Mouse (Mus musculus): ENCODE measurements around the gene Fam192a. TPM values are rescaled to one million over a fixed set of nuclear protein-coding genes. Genes with fewer than 3 reads are reported as not detected.

Fam192a gene
- polyA plus RNA-seq, 1 experiment = 24.2 TPM

DNA sequence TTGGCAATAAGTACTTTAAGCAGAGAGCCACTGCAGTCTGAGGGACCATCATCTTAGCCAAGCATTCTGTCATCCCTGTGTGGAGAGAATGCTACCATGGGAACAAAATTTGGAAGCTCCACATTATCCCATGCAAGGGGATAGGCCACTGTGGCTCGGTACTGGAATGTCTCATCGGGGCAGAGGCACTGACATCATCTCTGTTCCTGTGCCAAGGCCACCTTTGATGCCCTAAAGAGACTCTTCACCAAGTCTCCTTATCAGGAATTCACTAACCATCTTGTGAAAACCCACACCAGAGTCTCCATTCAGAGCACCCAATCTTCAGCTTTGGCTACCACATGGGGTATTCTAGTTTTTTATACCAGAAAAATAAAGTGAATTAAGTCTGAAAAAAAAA is 39.4 kb upstream of the Fam192a start:
- no peaks in the 10 kb centered on the region for H3K27me3 ChIP-seq (ENCODE audit: control insufficient read depth, insufficient read depth, insufficient read length)
- peaks cover 45% of the 10 kb centered on the region for H3K36me3 ChIP-seq (ENCODE audit: control insufficient read depth, insufficient read depth)
- no peaks in the 10 kb centered on the region for H3K79me2 ChIP-seq (ENCODE audit: control insufficient read depth, insufficient read depth)
- H3ac ChIP-seq (ENCODE audit: control insufficient read depth, insufficient read length) = no peak overlapping the region
- H3K4me2 ChIP-seq (ENCODE audit: low read depth) = no peak overlapping the region
- TF ChIP-seq TCF12 (IDR thresholded peaks at IDR 0.05; ENCODE audit: insufficient read depth, poor library complexity, severe bottlenecking) (no peak), CEBPB (IDR thresholded peaks at IDR 0.05; ENCODE audit: insufficient read depth, poor library complexity, severe bottlenecking) (no peak), MAX (IDR thresholded peaks at IDR 0.05; ENCODE audit: low read depth) (no peak), E2F4 (IDR thresholded peaks at IDR 0.05; ENCODE audit: insufficient read depth) (no peak), POLR2A (IDR thresholded peaks at IDR 0.05; ENCODE audit: insufficient read length, low read depth) (no peak), SRF (IDR thresholded peaks at IDR 0.05; ENCODE audit: control insufficient read depth, insufficient read length, low read depth) (no peak), MYOD1 (IDR thresholded peaks at IDR 0.05; ENCODE audit: control insufficient read depth in 1 of 3, insufficient read length in 2 of 3, low read depth in 2 of 3) (no peak), POLR2AphosphoS2 (IDR thresholded peaks at IDR 0.05; ENCODE audit: insufficient read length, low read depth) (no peak), MYOG (IDR thresholded peaks at IDR 0.05; ENCODE audit: control insufficient read depth in 1 of 3, insufficient read depth in 1 of 3, insufficient read length in 2 of 3, low read depth in 2 of 3) (no peak), REST (IDR thresholded peaks at IDR 0.05; ENCODE audit: insufficient read depth, insufficient read length) (no peak), USF1 (IDR thresholded peaks at IDR 0.05; ENCODE audit: low read depth) (no peak), TCF3 (IDR thresholded peaks at IDR 0.05; ENCODE audit: insufficient read length, low read depth) (no peak)
- H3K4me3 ChIP-seq = no peak overlapping the region

DNA sequence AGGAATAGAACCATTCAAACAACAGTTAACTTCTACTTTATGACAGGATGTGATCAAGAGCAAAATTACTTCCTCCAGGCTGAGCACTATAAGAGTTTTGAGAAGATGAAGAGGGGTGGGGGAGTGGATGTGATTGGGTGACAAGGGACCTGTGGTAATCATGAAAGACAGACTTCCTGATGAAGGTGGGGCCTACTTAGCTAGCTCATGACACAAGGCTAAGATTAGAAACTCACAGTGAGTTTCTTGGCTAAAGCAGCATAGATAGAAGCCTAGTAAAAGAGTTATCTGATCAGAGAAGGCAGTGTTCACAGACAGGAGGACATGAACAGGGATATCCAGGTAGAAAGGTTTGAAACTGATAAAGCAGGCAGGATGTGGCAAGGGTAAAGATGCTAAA is 32.4 kb upstream of the Fam192a start:
- H3ac ChIP-seq (ENCODE audit: control insufficient read depth, insufficient read length) = no peak overlapping the region

DNA sequence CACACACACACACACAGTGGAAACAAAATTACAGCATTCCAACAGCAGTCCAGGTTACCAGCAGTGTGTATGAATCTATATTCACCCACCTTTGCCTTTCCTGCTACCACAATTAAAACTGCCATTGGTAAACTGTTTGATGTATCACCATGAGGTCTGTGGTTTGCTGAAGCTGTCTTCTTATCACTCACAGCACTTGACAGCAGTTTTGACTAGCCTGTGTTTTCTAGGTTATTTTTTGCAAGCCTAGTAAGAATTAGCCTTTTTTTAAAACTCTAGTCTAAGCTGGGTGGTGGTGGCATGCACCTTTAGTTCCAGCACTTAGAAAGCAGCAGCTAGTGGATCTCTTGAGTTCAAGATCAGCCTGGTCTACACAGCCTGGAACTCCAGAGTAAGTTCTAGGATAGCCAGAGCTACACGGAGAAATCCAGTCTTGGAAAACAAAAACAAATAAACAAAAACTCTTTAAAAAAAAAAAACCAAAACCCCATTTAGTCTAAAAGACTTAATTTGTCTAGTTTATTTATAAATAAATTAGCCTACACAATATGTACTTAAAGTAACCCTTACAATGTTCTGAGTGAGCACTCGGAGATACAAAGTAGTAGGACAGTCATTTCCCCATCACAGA is 31.9 kb upstream of the Fam192a start:
- Histone ChIP-seq H3K27me3 (ENCODE audit: control insufficient read depth, insufficient read depth, insufficient read length) (no peaks in the 10 kb centered on the region), H3K36me3 (ENCODE audit: control insufficient read depth, insufficient read depth) (peaks cover 50% of the 10 kb centered on the region), H3K4me2 (ENCODE audit: low read depth) (no peak overlapping the region), H3K4me3 (no peak overlapping the region), H3K79me2 (ENCODE audit: control insufficient read depth, insufficient read depth) (no peaks in the 10 kb centered on the region), H3ac (ENCODE audit: control insufficient read depth, insufficient read length) (no peak overlapping the region)
- TF ChIP-seq MYOD1 (IDR thresholded peaks at IDR 0.05; ENCODE audit: control insufficient read depth in 1 of 3, insufficient read length in 2 of 3, low read depth in 2 of 3) = no peak
- TF ChIP-seq REST (IDR thresholded peaks at IDR 0.05; ENCODE audit: insufficient read depth, insufficient read length) = no peak
- TF ChIP-seq MYOG (IDR thresholded peaks at IDR 0.05; ENCODE audit: control insufficient read depth in 1 of 3, insufficient read depth in 1 of 3, insufficient read length in 2 of 3, low read depth in 2 of 3) = no peak
- TF ChIP-seq TCF3 (IDR thresholded peaks at IDR 0.05; ENCODE audit: insufficient read length, low read depth) = no peak
- no peak for TF ChIP-seq TCF12 (IDR thresholded peaks at IDR 0.05; ENCODE audit: insufficient read depth, poor library complexity, severe bottlenecking)
- no peak for TF ChIP-seq MAX (IDR thresholded peaks at IDR 0.05; ENCODE audit: low read depth)
- TF ChIP-seq SRF (IDR thresholded peaks at IDR 0.05; ENCODE audit: control insufficient read depth, insufficient read length, low read depth) = no peak
- TF ChIP-seq POLR2AphosphoS2 (IDR thresholded peaks at IDR 0.05; ENCODE audit: insufficient read length, low read depth) = no peak
- TF ChIP-seq CEBPB (IDR thresholded peaks at IDR 0.05; ENCODE audit: insufficient read depth, poor library complexity, severe bottlenecking) = no peak
- no peak for TF ChIP-seq USF1 (IDR thresholded peaks at IDR 0.05; ENCODE audit: low read depth)
- TF ChIP-seq E2F4 (IDR thresholded peaks at IDR 0.05; ENCODE audit: insufficient read depth) = no peak
- TF ChIP-seq POLR2A (IDR thresholded peaks at IDR 0.05; ENCODE audit: insufficient read length, low read depth) = no peak

More for the DNA sequence above, 32.4 kb upstream of the Fam192a start:
- Histone ChIP-seq H3K4me2 (ENCODE audit: low read depth) (no peak overlapping the region), H3K36me3 (ENCODE audit: control insufficient read depth, insufficient read depth) (peaks cover 51% of the 10 kb centered on the region), H3K27me3 (ENCODE audit: control insufficient read depth, insufficient read depth, insufficient read length) (no peaks in the 10 kb centered on the region), H3K4me3 (no peak overlapping the region), H3K79me2 (ENCODE audit: control insufficient read depth, insufficient read depth) (no peaks in the 10 kb centered on the region)
- no peak for TF ChIP-seq REST (IDR thresholded peaks at IDR 0.05; ENCODE audit: insufficient read depth, insufficient read length)
- no peak for TF ChIP-seq SRF (IDR thresholded peaks at IDR 0.05; ENCODE audit: control insufficient read depth, insufficient read length, low read depth)
- TF ChIP-seq TCF12 (IDR thresholded peaks at IDR 0.05; ENCODE audit: insufficient read depth, poor library complexity, severe bottlenecking) = no peak
- TF ChIP-seq MYOG (IDR thresholded peaks at IDR 0.05; ENCODE audit: control insufficient read depth in 1 of 3, insufficient read depth in 1 of 3, insufficient read length in 2 of 3, low read depth in 2 of 3) = no peak
- no peak for TF ChIP-seq POLR2A (IDR thresholded peaks at IDR 0.05; ENCODE audit: insufficient read length, low read depth)
- TF ChIP-seq POLR2AphosphoS2 (IDR thresholded peaks at IDR 0.05; ENCODE audit: insufficient read length, low read depth) = no peak
- TF ChIP-seq USF1 (IDR thresholded peaks at IDR 0.05; ENCODE audit: low read depth) = no peak
- TF ChIP-seq TCF3 (IDR thresholded peaks at IDR 0.05; ENCODE audit: insufficient read length, low read depth) = no peak

DNA sequence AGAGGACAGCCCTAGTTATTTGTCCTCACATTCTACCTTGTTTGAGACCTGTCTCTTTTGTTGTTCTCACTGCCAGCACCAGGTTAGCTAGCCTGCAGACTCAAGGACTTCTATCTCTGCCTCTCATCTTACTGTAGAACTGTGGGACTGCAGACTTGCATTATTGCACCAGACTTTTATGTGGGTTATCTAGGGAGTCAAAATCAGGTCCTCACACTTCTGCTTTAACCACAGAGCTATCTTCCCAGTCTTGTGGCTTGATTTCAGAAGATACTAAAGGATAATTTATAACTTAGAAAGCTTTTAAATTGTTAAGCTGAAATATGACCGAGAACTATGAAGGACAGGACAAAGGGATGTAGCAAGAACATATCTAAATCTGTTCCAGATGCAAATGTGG is 23.1 kb upstream of the Fam192a start:
- Histone ChIP-seq H3ac (ENCODE audit: control insufficient read depth, insufficient read length) (no peak overlapping the region), H3K27me3 (ENCODE audit: control insufficient read depth, insufficient read depth, insufficient read length) (no peaks in the 10 kb centered on the region), H3K4me3 (no peak overlapping the region), H3K79me2 (ENCODE audit: control insufficient read depth, insufficient read depth) (no peaks in the 10 kb centered on the region), H3K4me2 (ENCODE audit: low read depth) (no peak overlapping the region), H3K36me3 (ENCODE audit: control insufficient read depth, insufficient read depth) (peaks cover 26% of the 10 kb centered on the region)
- TF ChIP-seq MAX (IDR thresholded peaks at IDR 0.05; ENCODE audit: low read depth) (no peak), MYOG (IDR thresholded peaks at IDR 0.05; ENCODE audit: control insufficient read depth in 1 of 3, insufficient read depth in 1 of 3, insufficient read length in 2 of 3, low read depth in 2 of 3) (no peak), E2F4 (IDR thresholded peaks at IDR 0.05; ENCODE audit: insufficient read depth) (no peak), CEBPB (IDR thresholded peaks at IDR 0.05; ENCODE audit: insufficient read depth, poor library complexity, severe bottlenecking) (no peak), MYOD1 (IDR thresholded peaks at IDR 0.05; ENCODE audit: control insufficient read depth in 1 of 3, insufficient read length in 2 of 3, low read depth in 2 of 3) (no peak), REST (IDR thresholded peaks at IDR 0.05; ENCODE audit: insufficient read depth, insufficient read length) (no peak), USF1 (IDR thresholded peaks at IDR 0.05; ENCODE audit: low read depth) (no peak), TCF12 (IDR thresholded peaks at IDR 0.05; ENCODE audit: insufficient read depth, poor library complexity, severe bottlenecking) (no peak), SRF (IDR thresholded peaks at IDR 0.05; ENCODE audit: control insufficient read depth, insufficient read length, low read depth) (no peak), TCF3 (IDR thresholded peaks at IDR 0.05; ENCODE audit: insufficient read length, low read depth) (no peak), POLR2AphosphoS2 (IDR thresholded peaks at IDR 0.05; ENCODE audit: insufficient read length, low read depth) (no peak), POLR2A (IDR thresholded peaks at IDR 0.05; ENCODE audit: insufficient read length, low read depth) (no peak)
